Mouse (Mus musculus) liver, adult 2 months (tissue): ENCODE measurements around the gene Zbtb43. TPM values are rescaled to one million over a fixed set of nuclear protein-coding genes. Genes with fewer than 3 reads are reported as not detected.

Experiments
- DNase-seq: peaks from one replicate; pipeline ENCODE4 v3.0.0-alpha.2; 2011; ENCODE audit warnings: low read depth, low spot score; ENCODE audit errors: extremely low read depth
- H3K27ac ChIP-seq: fragments of 200-500 bp; replicated peaks from 2 replicates; pipeline ENCODE4 v1.5.1; 2012; ENCODE audit warnings: low read depth, mild to moderate bottlenecking, control low read depth, inconsistent platforms, low read length; ENCODE audit not compliant: insufficient read depth
- H3K27me3 ChIP-seq: fragments of 200-500 bp; 2 replicates; pipeline ENCODE4 v1.6.1; 2012; ENCODE audit warnings: mild to moderate bottlenecking, moderate library complexity, low read length, inconsistent platforms; ENCODE audit not compliant: control insufficient read depth, insufficient read depth
- H3K36me3 ChIP-seq: fragments of 200-500 bp; 2 replicates; pipeline ENCODE4 v1.6.1; 2012; ENCODE audit warnings: low read length, inconsistent platforms; ENCODE audit not compliant: control insufficient read depth, insufficient read depth
- H3K4me1 ChIP-seq: fragments of 200-500 bp; 2 replicates; pipeline ENCODE4 v1.6.1; 2011; ENCODE audit warnings: low read length; ENCODE audit not compliant: control insufficient read depth, insufficient read depth
- H3K4me3 ChIP-seq: fragments of 200-500 bp; 2 replicates; pipeline ENCODE4 v1.5.1; 2011; ENCODE audit warnings: low read depth, mild to moderate bottlenecking, control low read depth, low read length, moderate library complexity; ENCODE audit not compliant: insufficient read depth
- H3K79me2 ChIP-seq: fragments of 200-500 bp; 2 replicates; pipeline ENCODE4 v1.6.1; 2012; ENCODE audit warnings: inconsistent platforms, mild to moderate bottlenecking, low read length, moderate library complexity; ENCODE audit not compliant: control insufficient read depth, insufficient read depth
- H3K9ac ChIP-seq: fragments of 200-500 bp; 2 replicates; pipeline ENCODE4 v1.6.1; 2012; ENCODE audit warnings: low read depth, mild to moderate bottlenecking, control low read depth, inconsistent platforms, low read length
- CTCF ChIP-seq: fragments of 200-500 bp; IDR thresholded peaks from 2 replicates; pipeline ENCODE4 v1.5.1; 2011; ENCODE audit warnings: low read depth, low read length, control low read depth
- POLR2A ChIP-seq: fragments of 200-500 bp; IDR thresholded peaks from 2 replicates; pipeline ENCODE4 v1.6.1; 2011; ENCODE audit warnings: low read length, control low read depth; ENCODE audit not compliant: insufficient read depth; ENCODE audit errors: extremely low read depth
- WGBS: fragments of 180-500 bp; shearing (Covaris S2); methylation state at CpG from one replicate; pipeline ENCODE4 v1.1.7; 2018; 5-methylcytosine and 5-hydroxymethylcytosine counted together
- polyA plus RNA-seq: library from polyadenylated mRNA; depleted of rRNA; stranded (reverse); fragments of >200 nt; gene quantifications from 2 replicates; pipeline ENCODE4 v1.2.3, GENCODE M21; 2012
- total RNA-seq: library from RNA; depleted of rRNA; stranded (reverse); fragments of >200 nt; gene quantifications from 2 replicates; pipeline ENCODE4 v1.2.3, GENCODE M21; 2014

Gene Zbtb43
- total and polyA plus RNA-seq, 2 experiments: 9.0 to 21.6 TPM

GRCm38 (mm10) chr2:33452721-33453120 lies 15.6 kb downstream of the Zbtb43 start:
- no peak overlapping the region for H3K4me3 ChIP-seq
- DNase-seq: no peak
- no peak overlapping the region for H3K9ac ChIP-seq
- H3K4me1 ChIP-seq: peaks cover 9% of the 10 kb centered on the region
- no peak for TF ChIP-seq POLR2A
- no peak for TF ChIP-seq CTCF
- peaks cover 31% of the 10 kb centered on the region for H3K36me3 ChIP-seq
- no peaks in the 10 kb centered on the region for H3K27me3 ChIP-seq
- H3K79me2 ChIP-seq: peaks cover 22% of the 10 kb centered on the region
- WGBS: 81% methylated on average over 5 of the region's 5 CpGs
- H3K27ac ChIP-seq: no peak overlapping the region

DNA sequence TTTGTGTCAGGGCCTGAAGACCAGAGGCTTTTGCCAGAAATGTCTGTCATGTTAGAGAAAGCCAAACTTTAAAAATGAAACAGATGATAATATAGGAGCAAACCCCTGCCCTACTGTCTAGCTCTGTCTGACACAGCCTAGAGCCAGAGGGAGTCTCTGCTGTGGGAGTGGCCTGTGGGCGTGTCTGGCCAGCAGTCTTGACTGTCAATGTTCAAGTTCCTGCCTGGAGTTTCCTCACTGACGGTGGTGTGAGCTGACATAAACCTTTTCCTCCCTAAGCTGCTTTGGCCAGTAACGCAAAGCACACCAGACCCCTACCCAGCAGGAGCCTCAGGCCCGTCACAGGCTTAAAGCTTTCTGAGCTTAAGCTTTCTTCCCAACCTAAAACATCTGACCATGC lies 16.2 kb downstream of the Zbtb43 start:
- no peak for TF ChIP-seq POLR2A
- 0 out of 2 replicates have a peak, but pooled peaks have one; percentile 5 for TF ChIP-seq CTCF
- 27% methylated on average over 4 of the region's 4 CpGs for WGBS
- Histone ChIP-seq H3K4me1 (peaks cover 13% of the 10 kb centered on the region), H3K4me3 (no peak overlapping the region), H3K9ac (no peak overlapping the region), H3K27me3 (no peaks in the 10 kb centered on the region), H3K79me2 (peaks cover 19% of the 10 kb centered on the region), H3K27ac (no peak overlapping the region), H3K36me3 (peaks cover 31% of the 10 kb centered on the region)
- DNase-seq: peak; percentile 65

GRCm38 (mm10) chr2:33451038-33451978 lies 17.1 kb downstream of the Zbtb43 start:
- WGBS: 79% methylated on average over 11 of the region's 11 CpGs

GRCm38 (mm10) chr2:33449119-33449873 lies 19.1 kb downstream of the Zbtb43 start:
- peaks cover 15% of the 10 kb centered on the region for H3K36me3 ChIP-seq
- no peak overlapping the region for H3K27ac ChIP-seq
- no peak overlapping the region for H3K4me3 ChIP-seq
- peaks cover 5% of the 10 kb centered on the region; the same call in 1 of the 2 replicates for H3K79me2 ChIP-seq
- peaks cover 30% of the 10 kb centered on the region for H3K4me1 ChIP-seq
- TF ChIP-seq CTCF (no peak), POLR2A (no peak)
- H3K27me3 ChIP-seq: no peaks in the 10 kb centered on the region
- no peak for DNase-seq
- 96% methylated on average over 22 of the region's 22 CpGs for WGBS
- H3K9ac ChIP-seq: no peak overlapping the region

More at GRCm38 (mm10) chr2:33451038-33451978, 17.1 kb downstream of the Zbtb43 start:
- no peak for TF ChIP-seq CTCF
- no peak for TF ChIP-seq POLR2A
- Histone ChIP-seq H3K79me2 (peaks cover 18% of the 10 kb centered on the region), H3K36me3 (peaks cover 28% of the 10 kb centered on the region), H3K4me3 (no peak overlapping the region), H3K27me3 (no peaks in the 10 kb centered on the region), H3K9ac (no peak overlapping the region), H3K27ac (peak overlapping the region; percentile 28; the same call in 1 of the 2 replicates), H3K4me1 (peaks cover 20% of the 10 kb centered on the region)
- DNase-seq: no peak

GRCm38 (mm10) chr2:33446796-33447195 lies 21.6 kb downstream of the Zbtb43 start:
- no peaks in the 10 kb centered on the region; the same call in 1 of the 2 replicates for H3K79me2 ChIP-seq
- H3K27ac ChIP-seq: peak overlapping the region; percentile 37
- no peak overlapping the region for H3K4me3 ChIP-seq
- peaks cover 6% of the 10 kb centered on the region; the same call in 1 of the 2 replicates for H3K36me3 ChIP-seq
- 12% methylated on average over 1 of the region's 1 CpGs for WGBS
- DNase-seq: peak; percentile 93
- TF ChIP-seq POLR2A (no peak), CTCF (no peak)
- H3K9ac ChIP-seq: no peak overlapping the region
- H3K27me3 ChIP-seq: no peaks in the 10 kb centered on the region
- peaks cover 21% of the 10 kb centered on the region for H3K4me1 ChIP-seq
